Mouse (Mus musculus) urinary bladder, postnatal 36 days (tissue): Measurements from ENCODE around the gene Ccdc162.

Source experiments
- DNase-seq, 2 experiments: peaks; one replicate each; pipeline ENCODE4 v3.0.0; 2022; ENCODE audit warnings: low spot score in 2 of 2, mixed read lengths in 1 of 2

Ccdc162 gene

GRCm38 (mm10) chr10:41576328-41576833, 140.1 kb downstream of the Ccdc162 start:
- no peak for DNase-seq

- no peak for DNase-seq
Observed at GRCm38 (mm10) chr10:41575451-41576327, 140.7 kb downstream of the Ccdc162 start.

GRCm38 (mm10) chr10:41573190-41573589, 143.2 kb downstream of the Ccdc162 start:
- DNase-seq: no peak

GRCm38 (mm10) chr10:41572274-41572673, 144.2 kb downstream of the Ccdc162 start:
- DNase-seq: no peak

- no peak for DNase-seq
Observed at GRCm38 (mm10) chr10:41571065-41571464, 145.4 kb downstream of the Ccdc162 start.

- DNase-seq: no peak
Observed at GRCm38 (mm10) chr10:41568306-41568705, 148.1 kb downstream of the Ccdc162 start.

GRCm38 (mm10) chr10:41565141-41565540, 151.3 kb downstream of the Ccdc162 start:
- peak; percentile 61 to 74 for DNase-seq

GRCm38 (mm10) chr10:41561701-41562395, 154.6 kb downstream of the Ccdc162 start:
- DNase-seq: no peak

GRCm38 (mm10) chr10:41558401-41558800, 158.0 kb downstream of the Ccdc162 start:
- DNase-seq: no peak

GRCm38 (mm10) chr10:41555081-41555480, 161.4 kb downstream of the Ccdc162 start:
- DNase-seq: no peak

- no peak for DNase-seq
Observed at GRCm38 (mm10) chr10:41553711-41554110, 162.7 kb downstream of the Ccdc162 start.

- peak in 1 of 2 experiments; percentile 59 for DNase-seq
Observed at GRCm38 (mm10) chr10:41552847-41553589, 163.4 kb downstream of the Ccdc162 start.

GRCm38 (mm10) chr10:41552319-41552718, 164.1 kb downstream of the Ccdc162 start:
- no peak for DNase-seq

GRCm38 (mm10) chr10:41550711-41551110, 165.7 kb downstream of the Ccdc162 start:
- no peak for DNase-seq

GRCm38 (mm10) chr10:41546396-41547165, 169.9 kb downstream of the Ccdc162 start:
- DNase-seq: no peak

GRCm38 (mm10) chr10:41545224-41545755, 171.1 kb downstream of the Ccdc162 start:
- no peak for DNase-seq

GRCm38 (mm10) chr10:41544481-41545190, 171.8 kb downstream of the Ccdc162 start:
- no peak for DNase-seq

GRCm38 (mm10) chr10:41543844-41544243, 172.6 kb downstream of the Ccdc162 start:
- no peak for DNase-seq

GRCm38 (mm10) chr10:41543439-41543838, 173.0 kb downstream of the Ccdc162 start:
- DNase-seq: no peak

GRCm38 (mm10) chr10:41542057-41542456, 174.4 kb downstream of the Ccdc162 start:
- no peak for DNase-seq
